Mouse (Mus musculus) lung, postnatal 0 days (tissue): ENCODE measurements around the gene Atp1a4.

Source experiments
- CTCF ChIP-seq: IDR thresholded peaks from 2 replicates; pipeline ENCODE4 v1.5.1; 2016; ENCODE audit warnings: antibody characterized with exemption, mild to moderate bottlenecking
- EP300 ChIP-seq: IDR thresholded peaks from 2 replicates; pipeline ENCODE4 v1.6.1; 2016; ENCODE audit warnings: antibody characterized with exemption, mild to moderate bottlenecking, control low read depth

DNA sequence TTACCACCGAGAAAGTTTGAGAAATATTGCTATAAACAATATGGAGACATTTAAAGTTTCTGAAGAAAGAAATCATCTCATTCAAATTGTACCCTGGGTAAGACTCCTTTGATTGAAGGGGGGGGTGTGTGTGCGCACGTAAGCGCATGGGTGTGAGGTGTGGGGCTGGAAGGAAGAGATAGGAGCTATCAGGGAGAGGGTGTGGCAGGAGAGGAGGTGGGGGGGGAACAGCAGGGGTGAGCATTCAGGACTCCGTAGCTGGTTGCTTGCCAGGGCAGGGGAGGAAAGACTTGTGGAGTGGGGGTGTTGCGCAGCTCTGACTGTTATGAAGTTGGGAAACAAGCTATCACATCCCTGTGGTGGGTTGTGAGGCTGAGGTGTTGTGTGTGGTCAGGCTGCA is 46.2 kb upstream of the Atp1a4 start:
- TF ChIP-seq CTCF (no peak), EP300 (no peak)
